In genomic region chr7:109276622-109277021, GRCm38 (mm10) we compare ENCODE assay signal across 8 mouse cellular contexts.
DNase-seq lines count a peak whose midpoint lies in the region; ATAC-seq and TF ChIP-seq lines count a peak whose summit lies in the region.

No protein-coding gene starts in this region.

- ATAC-seq in lung, embryonic 16.5 days (ENCODE audit: low read depth), result peak; percentile 83
- ATAC-seq in embryonic facial prominence, embryonic 14.5 days (ENCODE audit: low read depth), result peak; percentile 27; the same call in 1 of the 2 replicates
- ATAC-seq in megakaryocyte progenitor cell, adult 5-6 weeks (replicated peaks; ENCODE audit: poor library complexity), result peak; percentile 77

- no peaks in the 10 kb centered on the region for H3K36me3 ChIP-seq in lung, embryonic 16.5 days (ENCODE audit: control insufficient read depth, insufficient read depth, low read length)
- no peaks in the 10 kb centered on the region for H3K36me3 ChIP-seq in embryonic facial prominence, embryonic 14.5 days (ENCODE audit: control insufficient read depth, insufficient read depth, low read length)

- H3K9me3 ChIP-seq in lung, embryonic 16.5 days (ENCODE audit: control insufficient read depth, low read length), result no peaks in the 10 kb centered on the region
- H3K9me3 ChIP-seq in embryonic facial prominence, embryonic 14.5 days (ENCODE audit: control insufficient read depth, low read length), result no peaks in the 10 kb centered on the region

- peaks cover 4% of the 10 kb centered on the region; the same call in 1 of the 2 replicates for H3K4me1 ChIP-seq in lung, embryonic 16.5 days (replicated peaks; ENCODE audit: control insufficient read depth, insufficient read depth, low read length)
- no peaks in the 10 kb centered on the region for H3K4me1 ChIP-seq in lung, adult 2 months (ENCODE audit: control insufficient read depth, insufficient read depth, low read length)
- H3K4me1 ChIP-seq in embryonic facial prominence, embryonic 14.5 days (ENCODE audit: control insufficient read depth, insufficient read depth, low read length), result peaks cover 9% of the 10 kb centered on the region; the same call in 1 of the 2 replicates

- TF ChIP-seq CTCF in lung, adult 2 months (IDR thresholded peaks at IDR 0.05; ENCODE audit: insufficient read depth, low read length), result no peak

- peak overlapping the region; percentile 29 for H3K27ac ChIP-seq in lung, embryonic 16.5 days (ENCODE audit: low read length)
- H3K27ac ChIP-seq in embryonic facial prominence, embryonic 14.5 days (replicated peaks; ENCODE audit: low read depth, low read length), result no peak overlapping the region

- no peaks in the 10 kb centered on the region for H3K27me3 ChIP-seq in lung, embryonic 16.5 days (ENCODE audit: control insufficient read depth, insufficient read depth, low read depth, low read length)
- no peaks in the 10 kb centered on the region for H3K27me3 ChIP-seq in embryonic facial prominence, embryonic 14.5 days (replicated peaks; ENCODE audit: control insufficient read depth, insufficient read depth, low read length)

- no peak overlapping the region for H3K9ac ChIP-seq in lung, embryonic 16.5 days (ENCODE audit: low read length)
- no peak overlapping the region for H3K9ac ChIP-seq in embryonic facial prominence, embryonic 14.5 days (ENCODE audit: low read depth, low read length)

- peak; percentile 48 for DNase-seq in embryo, embryonic 11 days
- no peak for DNase-seq in embryo, embryonic 9.5 days (ENCODE audit: extremely low spot score)
- DNase-seq in lung, adult 2 months, result no peak
- peak; percentile 67 for DNase-seq in embryonic facial prominence, embryonic 14.5 days (ENCODE audit: low spot score)
- DNase-seq in adipocyte (ENCODE audit: low spot score), result no peak
- no peak for DNase-seq in right cerebral cortex, postnatal 4 days

- no peak overlapping the region for H3K4me3 ChIP-seq in lung, embryonic 16.5 days (ENCODE audit: low read length)
- no peak overlapping the region for H3K4me3 ChIP-seq in lung, adult 2 months (replicated peaks; ENCODE audit: extremely low read depth, low read depth, low read length)
- H3K4me3 ChIP-seq in embryonic facial prominence, embryonic 14.5 days (ENCODE audit: low read depth, low read length), result no peak overlapping the region

- H3K4me2 ChIP-seq in lung, embryonic 16.5 days (ENCODE audit: low read depth, low read length), result no peak overlapping the region
- no peak overlapping the region for H3K4me2 ChIP-seq in embryonic facial prominence, embryonic 14.5 days (ENCODE audit: low read depth, low read length)

- 30% methylated on average over 3 of the region's 3 CpGs for WGBS in lung, embryonic 16.5 days
- 27% methylated on average over 3 of the region's 3 CpGs for WGBS in lung, adult 2 months
- WGBS in embryonic facial prominence, embryonic 14.5 days, result 68% methylated on average over 3 of the region's 3 CpGs

- TF ChIP-seq POLR2A in lung, adult 2 months (IDR thresholded peaks at IDR 0.05; ENCODE audit: borderline replicate concordance, extremely low read depth, low read depth, low read length), result no peak

Comparison
In these comparisons a context has a peak if more than half of its experiments do, and no peak if none do; other contexts are left out.
1. DNase-seq: peak in embryo, embryonic 11 days (single experiment) and embryonic facial prominence, embryonic 14.5 days (single experiment); none in embryo, embryonic 9.5 days (single experiment), lung, adult 2 months (single experiment), adipocyte (single experiment) and right cerebral cortex, postnatal 4 days (single experiment).
2. ATAC-seq: peak in every context shown above with its lines; median percentile 83 in lung, embryonic 16.5 days; 77 in megakaryocyte progenitor cell, adult 5-6 weeks; 27 in embryonic facial prominence, embryonic 14.5 days.